Mouse (Mus musculus) CH12F3 (cell line): ENCODE measurements around the gene Vps9d1.
"Not testable (repeated sequence)": the region's sequence is repeated elsewhere in the genome, so short reads cannot be mapped to it uniquely, and the experiment has no call there.

Source experiments
- in situ Hi-C: fragments of 300-500 bp; cut with MboI; formaldehyde crosslinking; loops from 2 replicates; pipeline ENCODE4 v1.14.3; 2020; ENCODE audit warnings: low sequenced_read_pairs

Vps9d1 gene

DNA sequence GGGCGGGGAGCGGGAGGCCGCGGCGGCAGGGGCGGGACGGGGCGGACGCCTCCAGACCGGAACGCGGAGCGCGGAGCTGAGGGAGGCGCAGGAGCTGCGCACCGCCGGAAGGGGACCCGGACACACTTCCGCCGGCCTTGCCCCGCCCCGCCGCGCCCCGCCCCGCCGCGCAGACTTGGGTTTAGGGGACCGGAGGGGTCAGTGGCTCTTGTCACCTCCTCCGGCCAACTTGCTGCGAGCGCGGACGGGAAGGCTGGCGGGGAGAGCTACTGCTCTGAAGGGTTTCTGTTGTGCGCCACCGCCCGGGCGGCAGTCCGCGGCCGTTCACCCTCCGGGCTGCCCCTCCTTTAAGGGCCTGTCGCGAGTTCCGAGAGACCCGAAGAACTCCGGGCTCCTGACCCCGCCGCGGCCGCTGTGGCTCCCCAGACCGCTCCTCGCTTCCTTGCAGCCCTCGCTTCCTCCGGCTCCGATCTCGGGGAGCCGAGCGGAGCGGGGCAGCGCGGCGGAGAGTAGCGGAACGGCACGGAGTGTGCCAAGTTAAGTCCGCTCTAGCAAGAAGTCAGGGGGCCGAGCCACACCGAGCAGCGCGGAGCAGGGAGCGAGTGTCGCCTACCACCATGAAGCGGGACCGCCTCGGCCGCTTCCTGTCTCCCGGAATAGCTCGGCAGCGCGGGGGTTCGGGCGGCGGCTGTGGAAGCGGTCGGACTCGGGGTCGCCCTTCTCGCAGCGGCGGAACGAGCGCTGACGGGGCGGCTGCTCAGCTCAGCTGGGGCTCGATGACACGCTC lies at the start of gene Vps9d1, which contains the start of gene Zfp276:
Gene Vps9d1, minus strand, starts transcription at position 250 of the 787 bp plus-strand sequence.
Gene Zfp276, plus strand, starts transcription at position 97 of the 787 bp plus-strand sequence.
- in situ Hi-C loops: no loop called here

DNA sequence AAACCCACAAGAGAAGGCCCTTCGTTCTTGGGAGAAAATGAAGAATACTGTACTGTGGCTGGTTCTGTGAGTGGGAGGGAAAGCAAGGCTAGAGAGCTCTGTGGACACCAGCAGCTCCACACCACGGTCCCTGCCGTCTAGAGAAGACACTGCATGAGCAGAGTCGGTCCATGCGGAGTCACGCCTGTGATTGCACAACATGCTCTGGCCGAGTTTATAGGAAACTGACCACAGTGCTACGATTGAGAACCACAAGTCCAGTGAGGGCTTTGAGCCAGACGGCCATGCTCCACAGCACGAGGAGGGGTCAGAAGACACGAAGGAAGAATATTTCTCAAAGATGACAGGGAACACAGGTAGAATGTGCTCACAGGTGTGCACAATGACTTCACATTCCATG lies 44.2 kb upstream of the Vps9d1 start:
- in situ Hi-C loops: no loop called here

DNA sequence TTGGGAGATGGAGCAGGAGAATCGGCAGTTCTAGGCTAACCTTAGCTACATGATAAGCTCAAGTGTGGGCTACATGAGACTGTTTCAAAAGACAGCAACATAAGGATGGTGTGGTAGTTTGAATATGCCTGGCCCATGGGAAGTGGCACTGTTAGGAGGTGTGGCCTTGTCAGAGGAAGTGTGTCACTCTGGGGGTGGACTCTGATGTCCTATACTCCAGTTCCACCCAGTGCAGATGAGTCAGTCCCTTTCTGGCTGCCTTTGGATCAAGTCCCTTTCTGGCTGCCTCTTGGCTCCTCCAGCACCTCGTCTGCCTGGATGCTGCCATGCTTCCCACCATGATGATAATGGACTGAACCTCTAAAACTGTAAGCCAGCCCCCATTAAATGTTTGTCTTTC lies 38.6 kb upstream of the Vps9d1 start:
- in situ Hi-C loops: no loop called here

DNA sequence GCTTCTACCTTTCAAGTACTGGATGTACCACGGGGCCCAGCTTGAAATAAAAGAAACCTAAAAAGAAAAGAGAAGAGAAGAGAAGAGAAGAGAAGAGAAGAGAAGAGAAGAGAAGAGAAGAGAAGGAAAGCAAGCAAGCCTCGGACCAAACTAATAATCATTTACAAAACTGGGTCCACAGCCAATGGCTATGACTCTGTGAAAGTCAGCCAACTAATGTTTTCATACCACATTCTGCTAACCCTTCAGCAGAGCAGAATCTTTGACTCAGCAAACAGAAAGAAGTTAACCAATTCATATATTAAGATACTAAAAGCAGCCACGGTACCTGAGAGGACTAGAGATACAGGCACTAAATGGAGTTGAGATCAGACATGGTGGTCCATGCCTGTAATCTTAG lies 38.1 kb upstream of the Vps9d1 start:
- in situ Hi-C loops: no loop called here

DNA sequence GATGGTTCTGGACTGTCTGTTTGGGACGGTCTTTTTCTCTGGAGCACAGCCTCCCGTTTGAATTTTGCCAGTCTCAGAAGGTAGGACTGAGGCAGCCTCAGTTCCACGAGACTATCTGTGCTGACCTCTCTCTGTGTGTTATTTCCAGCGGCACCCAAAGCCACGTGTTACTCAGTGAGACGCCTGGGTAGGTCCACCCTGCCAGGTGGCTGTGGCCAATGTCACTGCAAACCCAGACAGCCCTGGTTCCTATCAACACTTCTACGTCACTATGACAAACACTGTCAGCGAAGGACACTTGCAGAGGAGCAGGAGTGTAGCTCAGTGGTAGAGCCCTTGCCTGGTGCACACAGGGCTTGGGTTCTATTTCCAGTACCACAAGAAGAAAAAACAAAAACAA lies 37.6 kb upstream of the Vps9d1 start:
- in situ Hi-C loops: no loop called here

DNA sequence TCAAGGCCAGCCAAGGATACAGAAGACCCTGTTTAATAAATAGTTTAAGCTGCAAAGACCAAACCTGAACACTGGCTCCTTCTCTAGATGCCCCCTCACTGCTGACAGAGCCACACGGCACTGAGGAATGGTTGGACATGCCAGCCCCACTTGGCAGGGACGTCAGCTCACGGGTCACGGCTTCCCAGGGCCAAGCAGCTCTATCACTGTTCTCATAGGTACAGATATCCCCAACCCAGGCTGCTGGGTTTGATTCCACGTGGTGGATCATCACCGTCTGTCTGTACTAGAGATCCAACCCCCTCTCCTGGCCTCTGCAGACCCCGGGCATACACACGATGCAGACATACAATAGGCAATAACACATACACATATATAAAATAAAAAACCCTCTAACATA lies 36.5 kb upstream of the Vps9d1 start:
- in situ Hi-C loops: no loop called here

DNA sequence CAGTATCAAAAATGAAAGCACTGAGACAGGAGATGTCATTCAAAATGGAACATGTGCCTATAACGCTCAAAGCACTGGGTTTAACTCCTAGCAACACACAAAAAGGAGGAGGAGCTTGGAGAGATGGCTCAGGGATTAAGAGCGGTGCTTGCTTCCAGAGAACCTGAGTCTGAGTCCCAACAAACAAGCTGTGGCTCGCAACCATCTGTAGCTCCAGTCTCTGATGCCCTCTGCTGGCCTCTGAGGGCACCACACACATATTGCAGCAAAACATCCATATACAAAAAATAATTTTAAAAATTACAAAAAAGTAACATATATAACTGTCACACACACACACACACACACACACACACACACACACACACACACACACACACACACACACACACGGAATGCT lies 36.0 kb upstream of the Vps9d1 start:
- in situ Hi-C loops: no loop called here

DNA sequence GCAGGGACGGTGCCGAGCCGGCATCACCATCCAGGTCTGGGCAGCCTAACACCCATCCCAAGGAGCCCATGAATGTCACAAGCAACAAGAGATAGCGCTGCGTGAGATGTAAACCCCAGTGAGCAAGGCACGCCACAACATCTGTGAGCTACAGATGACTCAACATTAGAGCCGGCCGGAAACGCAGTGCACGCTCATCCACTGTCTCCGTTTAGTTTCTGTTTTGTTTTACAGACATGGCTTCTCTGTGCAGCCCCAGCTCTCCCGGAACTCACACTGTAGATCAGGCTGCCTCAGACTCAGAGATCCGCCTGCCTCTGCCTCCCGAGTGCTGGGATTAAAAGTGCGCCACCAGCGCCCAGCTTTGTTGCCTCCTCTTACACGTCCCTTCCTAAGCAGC lies 33.2 kb upstream of the Vps9d1 start:
- in situ Hi-C loops: no loop called here

DNA sequence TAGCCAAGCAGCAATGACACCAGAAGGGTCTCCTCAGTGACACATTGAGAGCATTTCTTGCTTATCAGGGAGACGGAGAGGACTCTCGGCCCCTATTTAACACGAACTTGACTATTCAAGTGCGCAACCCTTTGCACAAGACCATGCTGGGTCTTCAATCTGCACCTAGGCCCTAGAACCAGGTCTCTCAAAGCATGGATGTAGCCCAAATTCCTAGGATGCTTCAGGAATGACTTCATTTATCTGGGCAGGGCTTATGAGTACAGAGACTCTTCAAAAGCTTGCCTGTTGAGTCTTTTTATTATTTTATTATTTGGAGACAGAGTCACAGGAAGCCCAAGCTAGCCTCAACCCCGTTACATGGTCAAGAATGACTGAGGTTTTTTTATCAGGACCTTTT lies 30.3 kb upstream of the Vps9d1 start:
- in situ Hi-C loops: no loop called here

DNA sequence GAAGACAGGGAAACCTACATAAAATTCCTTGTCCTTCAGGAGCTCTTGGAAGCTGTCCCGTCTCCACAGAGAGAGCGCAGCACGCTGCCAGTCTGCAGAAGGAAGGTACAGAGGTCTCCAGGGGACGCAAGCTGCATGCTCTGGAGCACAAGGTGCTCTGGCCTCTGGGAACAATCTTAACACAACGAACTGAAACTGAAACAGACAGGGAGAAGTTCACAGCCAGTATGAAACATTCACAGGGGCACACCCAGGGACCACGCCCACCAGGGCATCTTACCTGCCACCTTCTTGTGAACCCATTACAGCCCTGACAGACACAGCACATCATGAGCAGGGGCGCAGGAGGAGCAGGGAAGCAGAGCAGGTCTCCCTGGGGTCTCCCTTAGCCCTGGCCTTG lies 29.8 kb upstream of the Vps9d1 start:
- in situ Hi-C loops: no loop called here

DNA sequence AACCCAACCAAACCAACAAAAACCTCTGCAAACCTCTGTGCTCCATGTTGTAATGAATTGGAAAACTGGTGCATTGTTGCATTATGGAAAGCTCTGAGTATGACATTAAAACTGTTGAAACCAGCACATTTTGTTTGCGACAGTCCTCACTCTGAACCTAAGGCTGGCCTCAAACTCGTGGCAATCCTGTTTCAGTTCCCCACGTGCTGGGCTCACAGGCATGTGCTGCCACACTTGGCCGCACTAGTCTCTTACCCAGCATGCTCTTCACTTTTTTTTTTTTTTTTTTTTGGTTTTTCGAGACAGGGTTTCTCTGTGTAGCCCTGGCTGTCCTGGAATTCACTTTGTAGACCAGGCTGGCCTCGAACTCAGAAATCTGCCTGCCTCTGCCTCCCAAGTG lies 28.8 kb upstream of the Vps9d1 start:
- in situ Hi-C loops: not testable (repeated sequence)

DNA sequence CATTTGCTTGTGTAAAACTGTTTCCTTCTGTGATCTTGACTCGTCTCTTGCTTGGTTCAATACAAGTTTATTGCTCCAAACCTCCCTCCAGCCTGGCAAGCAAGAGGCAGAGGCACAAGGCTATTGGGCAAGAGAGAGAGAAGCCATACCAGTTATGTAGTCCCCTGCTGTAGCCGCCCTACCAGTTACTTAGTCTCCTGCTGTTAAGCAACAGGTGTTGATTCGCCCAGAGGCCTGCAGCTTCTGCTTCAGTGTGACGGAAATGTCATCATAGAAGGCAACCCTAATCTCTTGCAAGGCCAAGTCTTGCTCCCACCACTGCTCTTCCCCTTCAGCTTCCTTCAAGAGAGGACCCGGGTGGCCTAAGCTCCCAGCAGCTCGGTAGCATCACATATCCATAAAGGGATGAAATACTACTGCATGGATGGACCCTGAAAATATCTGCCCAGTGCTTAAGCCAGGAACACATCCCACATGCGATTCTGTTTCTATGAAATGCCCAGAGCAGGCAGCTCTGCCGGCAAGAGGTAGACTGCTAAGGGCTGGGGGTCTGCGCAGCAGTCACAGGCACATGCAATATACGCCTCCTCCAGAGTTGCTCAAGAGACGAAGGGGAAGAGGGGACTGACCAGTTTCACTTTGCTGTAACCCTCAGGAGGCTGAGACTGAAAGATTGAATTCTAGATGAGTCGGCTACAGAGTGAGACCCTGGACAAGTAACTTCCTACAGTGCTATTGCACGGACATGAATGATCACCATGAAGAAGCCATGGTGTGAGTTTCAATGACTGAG lies 26.4 kb upstream of the Vps9d1 start:
- in situ Hi-C loops: no loop called here

DNA sequence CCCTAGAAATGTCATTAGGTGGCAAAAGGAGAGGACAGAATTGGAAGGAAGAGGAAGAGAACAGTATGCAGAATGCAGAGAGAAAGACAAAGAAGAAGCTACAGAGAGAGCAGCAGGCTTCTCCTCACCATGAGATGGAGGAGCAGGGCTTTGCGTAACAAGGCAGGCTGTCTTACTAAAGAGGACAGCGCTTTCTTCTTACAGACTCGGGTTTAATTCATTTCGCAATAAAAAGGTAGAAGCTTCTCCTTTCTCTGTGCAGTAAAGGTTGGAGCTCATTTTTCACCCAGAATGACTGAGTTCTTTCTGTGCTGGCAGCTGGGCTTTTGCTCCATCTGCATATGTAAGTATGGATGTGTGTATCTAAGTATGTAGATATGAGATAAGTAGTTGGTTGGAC lies 25.7 kb upstream of the Vps9d1 start:
- in situ Hi-C loops: no loop called here

DNA sequence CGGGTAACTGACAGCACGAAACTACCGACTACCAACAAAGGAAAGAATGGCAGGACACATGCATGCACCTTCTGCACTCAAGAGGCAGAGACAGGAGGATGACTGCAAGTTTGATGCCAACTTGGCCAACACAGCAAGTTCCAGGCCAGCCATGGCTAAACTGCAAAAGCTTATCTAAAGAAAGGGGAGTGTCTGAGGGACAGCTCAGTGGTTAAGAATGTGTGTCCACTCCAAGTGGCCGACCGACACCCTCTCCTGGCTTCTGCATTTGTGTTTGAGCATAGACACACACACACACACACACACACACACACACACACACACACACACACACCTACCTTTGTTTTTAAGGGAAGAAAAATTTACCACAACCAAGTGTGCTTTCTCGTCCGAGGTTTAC lies 24.3 kb upstream of the Vps9d1 start:
- in situ Hi-C loops: no loop called here

DNA sequence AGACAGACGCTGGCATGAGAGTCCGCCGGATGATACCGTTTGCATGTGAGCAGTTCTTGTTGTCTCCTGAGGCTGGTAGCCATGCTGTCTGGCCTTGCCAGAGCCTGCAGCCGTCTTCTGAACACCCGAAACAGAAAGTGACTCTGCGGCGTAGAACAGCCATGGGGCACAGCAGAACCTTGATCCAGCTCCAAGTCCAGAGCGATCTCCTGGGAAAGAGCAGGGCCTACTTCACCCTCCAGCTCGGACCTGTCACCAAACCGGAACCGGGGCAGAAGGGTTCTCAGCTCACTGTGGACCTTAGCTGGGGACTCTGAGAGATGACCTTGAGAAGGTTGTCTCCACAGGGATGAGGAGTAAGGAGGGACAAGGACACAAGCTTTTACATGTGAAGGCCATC lies 20.9 kb upstream of the Vps9d1 start:
- in situ Hi-C loops: no loop called here

DNA sequence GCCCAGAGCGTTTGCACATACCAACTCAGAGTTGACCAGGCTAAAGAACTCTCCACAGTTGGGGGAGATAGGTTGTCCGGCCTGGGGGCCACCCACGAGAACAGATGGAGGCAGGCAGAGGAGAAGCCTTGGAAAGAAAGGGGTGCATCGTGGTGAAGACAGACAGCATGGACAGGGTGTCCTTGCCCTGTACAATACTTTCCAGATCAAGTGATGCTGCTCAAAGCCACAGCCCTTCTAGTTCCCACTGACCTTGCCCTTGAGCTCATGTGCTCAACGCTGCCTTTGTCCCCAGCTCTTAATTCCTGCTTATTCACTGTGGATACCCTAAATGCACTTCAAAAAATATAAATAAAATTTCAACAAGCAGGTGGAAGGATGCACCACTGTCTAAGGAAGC lies 20.3 kb upstream of the Vps9d1 start:
- in situ Hi-C loops: no loop called here

DNA sequence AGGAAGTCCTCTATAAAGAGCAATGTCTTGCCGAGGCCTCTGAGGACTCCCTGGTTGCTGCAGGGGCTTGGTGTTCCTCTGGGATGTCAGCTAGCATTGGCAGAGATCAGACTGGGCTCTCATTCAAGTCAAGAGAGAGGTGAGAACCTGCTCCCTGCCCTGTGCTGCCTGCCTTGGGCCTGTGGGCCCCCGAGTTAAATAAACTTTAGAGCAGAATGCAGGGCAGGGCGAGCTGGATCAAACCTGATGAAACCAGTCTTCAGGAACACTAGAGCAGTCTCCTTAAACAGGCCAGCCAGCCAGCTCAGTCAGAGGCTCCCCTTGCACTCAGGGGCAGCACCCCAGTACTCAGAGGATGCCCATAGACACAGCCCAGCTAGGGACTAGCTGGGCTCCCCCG lies 17.8 kb upstream of the Vps9d1 start:
- in situ Hi-C loops: no loop called here

DNA sequence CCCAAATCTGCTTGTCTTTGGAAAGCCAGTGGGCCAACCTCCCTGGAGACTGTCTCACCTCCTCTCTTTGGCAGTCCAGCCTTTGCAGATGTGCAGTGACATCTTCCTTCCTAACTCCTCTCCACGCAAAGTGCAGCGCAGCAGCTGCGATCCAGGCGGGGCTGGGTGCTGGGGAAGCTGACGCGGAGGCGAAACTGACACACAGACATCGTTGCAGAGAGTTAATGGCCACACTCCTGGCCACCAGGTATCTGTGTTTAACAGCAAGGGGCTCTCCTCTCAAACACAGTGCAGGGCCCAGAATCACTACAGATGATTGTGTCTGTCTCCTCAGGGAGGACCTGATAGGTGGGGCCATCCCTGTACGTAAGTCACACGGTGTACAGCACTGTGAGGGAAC lies 17.0 kb upstream of the Vps9d1 start:
- in situ Hi-C loops: no loop called here

DNA sequence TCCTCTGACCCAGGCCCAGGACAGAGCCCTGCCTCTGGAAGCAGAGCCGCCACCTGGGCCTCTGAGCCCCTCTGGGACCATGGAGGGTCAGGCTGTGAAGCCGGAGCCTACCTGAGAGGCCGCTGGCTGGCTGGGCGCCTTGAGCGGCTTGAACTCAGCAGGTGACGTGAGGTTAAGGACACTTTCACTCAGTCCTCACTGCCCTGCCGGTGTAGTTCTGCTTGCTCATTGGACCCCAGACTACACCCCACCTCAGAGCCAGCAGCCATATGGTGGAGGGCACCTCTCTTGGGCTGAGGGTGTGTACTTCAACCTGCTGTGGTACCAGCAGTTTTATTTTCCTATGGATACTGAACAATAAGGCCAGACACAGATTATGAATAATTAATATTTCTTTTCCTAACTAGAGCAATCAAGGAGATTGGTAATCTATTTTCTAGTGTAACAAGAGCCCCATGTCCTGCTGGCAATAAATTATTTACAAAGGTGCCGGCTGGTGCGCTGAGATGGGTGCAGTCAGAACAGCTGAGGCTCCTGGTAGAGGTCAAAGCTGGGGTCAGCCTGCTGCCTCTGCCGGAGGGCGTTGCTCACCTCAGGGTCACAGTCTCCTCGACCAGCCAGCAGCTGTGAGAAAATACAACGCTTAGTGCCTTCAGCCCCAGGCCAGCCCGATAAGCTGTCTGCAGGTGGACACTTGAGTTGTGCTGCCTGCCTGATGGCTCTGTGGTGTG lies 13.9 kb upstream of the Vps9d1 start:
- in situ Hi-C loops: no loop called here

DNA sequence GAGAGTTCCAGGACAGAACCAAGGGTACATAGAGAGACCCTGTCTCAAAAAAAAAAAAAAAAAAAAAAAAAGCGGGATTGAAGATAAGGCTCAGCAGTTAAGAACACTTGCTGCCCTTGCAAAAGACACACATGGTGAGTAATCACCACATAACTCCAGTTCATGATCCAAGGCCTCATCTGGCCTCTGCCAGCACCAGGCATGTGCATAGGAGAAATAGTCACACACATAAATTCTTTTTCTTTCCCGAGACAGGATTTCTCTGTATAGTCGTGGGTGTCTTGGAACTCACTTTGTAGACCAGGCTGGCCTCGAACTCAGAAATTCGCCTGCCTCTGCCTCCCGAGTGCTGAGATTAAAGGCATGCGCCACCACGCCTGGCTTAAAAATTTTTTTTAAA lies 3.4 kb upstream of the Vps9d1 start:
- in situ Hi-C loops: not testable (repeated sequence)

DNA sequence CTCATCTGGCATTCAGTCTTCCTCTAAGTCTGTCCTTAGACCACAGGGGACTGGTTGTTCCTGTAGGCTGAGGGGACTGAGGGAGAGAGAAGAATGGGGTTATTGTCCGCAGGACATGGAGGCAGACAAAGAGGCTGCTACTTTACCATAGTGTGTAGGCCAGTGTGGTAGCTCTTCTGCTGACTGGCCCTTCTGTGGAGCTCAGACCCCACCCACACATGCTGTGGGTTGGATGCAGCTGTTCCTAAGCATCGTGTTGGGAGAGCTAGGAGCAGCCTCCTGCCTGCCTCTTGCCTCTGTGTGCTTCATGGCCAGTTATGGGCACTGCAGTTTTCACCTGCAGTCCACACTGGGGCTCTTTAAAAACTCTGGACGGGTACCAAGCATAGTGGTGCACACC lies 3.0 kb upstream of the Vps9d1 start:
- in situ Hi-C loops: no loop called here

DNA sequence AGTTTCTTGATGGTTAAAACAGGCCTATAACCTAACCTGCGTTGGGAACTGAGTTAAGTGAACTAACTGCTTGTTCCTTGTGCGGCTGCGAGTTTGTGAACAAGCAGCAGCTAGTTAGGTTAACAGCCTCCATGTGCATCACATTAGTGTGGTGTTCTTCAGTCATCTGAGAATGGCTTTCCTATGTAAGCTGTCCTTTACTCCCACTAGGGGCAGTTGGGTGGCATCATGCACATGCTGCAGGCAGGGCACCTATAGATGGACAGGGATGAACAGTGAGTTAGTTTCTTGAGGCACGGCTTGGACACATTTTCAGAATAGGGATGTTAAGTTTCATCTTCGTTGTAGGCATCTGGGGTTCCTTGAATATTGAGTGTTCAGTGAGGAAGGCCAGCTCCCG lies 1.0 kb upstream of the Vps9d1 start:
- in situ Hi-C loops: no loop called here
